Mouse (Mus musculus): ENCODE data around the gene Gm28230. TPM values are rescaled to one million over a fixed set of nuclear protein-coding genes. Genes with fewer than 3 reads are reported as not detected.
A peak's percentile ranks its signal among the peaks of the same experiment; 100 is the strongest.

Gm28230 gene
- total RNA-seq, 1 experiment, result 0.22 TPM

DNA sequence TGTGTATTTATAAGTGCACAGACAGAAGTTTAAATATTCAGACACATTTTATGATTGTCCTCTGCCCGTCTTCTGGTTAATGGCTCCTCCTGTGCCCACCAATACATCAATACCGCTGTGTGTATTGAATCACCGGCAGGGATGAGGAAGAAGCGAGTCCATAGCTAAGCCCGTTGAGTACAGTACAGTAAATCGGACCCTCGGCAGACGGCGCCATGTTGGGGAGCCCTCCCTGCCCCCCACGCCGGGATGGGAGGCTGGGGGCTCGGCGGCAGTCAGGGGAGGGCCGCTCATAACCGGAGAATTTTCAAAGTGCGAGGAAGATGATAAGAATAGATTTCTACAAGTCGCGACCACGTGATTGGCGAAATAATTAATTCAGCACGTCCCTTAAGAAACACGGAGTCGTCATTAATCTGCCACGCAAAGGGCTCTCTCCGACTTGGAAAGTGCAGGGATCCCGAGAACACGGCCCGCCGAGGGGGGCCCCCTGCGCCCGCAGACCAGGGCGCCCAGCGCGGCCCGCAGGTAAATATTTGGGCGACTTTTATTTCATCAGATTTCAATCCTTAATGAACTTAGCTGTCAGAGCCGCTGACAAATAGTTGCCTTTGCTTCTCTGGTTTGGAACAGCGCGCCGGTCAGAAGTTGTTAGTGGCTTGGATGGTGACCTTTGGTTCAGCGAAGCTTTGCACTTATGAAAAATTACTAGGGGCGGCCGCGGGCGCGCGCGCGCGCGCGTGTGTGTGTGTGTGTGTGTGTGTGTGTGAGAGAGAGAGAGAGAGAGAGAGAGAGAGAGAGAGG is 6.2 kb downstream of the Gm28230 start:
- in situ Hi-C loops (cut with MboI; ENCODE audit: low sequenced_read_pairs in 2 of 2, unreplicated experiment in 2 of 2), result no loop called here
- Histone ChIP-seq H3K36me3 (ENCODE audit: control insufficient read depth, insufficient read depth, low read length, poor library complexity, severe bottlenecking) (no peaks in the 10 kb centered on the region), H3K27ac (ENCODE audit: insufficient read depth, low read depth, low read length, poor library complexity, severe bottlenecking) (no peak overlapping the region), H3K9ac (ENCODE audit: insufficient read depth, low read depth, low read length, poor library complexity, severe bottlenecking) (no peak overlapping the region), H3K9me3 (ENCODE audit: control insufficient read depth, insufficient read depth, low read depth, low read length) (no peaks in the 10 kb centered on the region), H3K4me3 (ENCODE audit: insufficient read depth in 1 of 2, low read depth in 1 of 2, low read length in 2 of 2, poor library complexity in 1 of 2, severe bottlenecking in 1 of 2) (no peak overlapping the region), H3K4me1 (ENCODE audit: control insufficient read depth in 2 of 2, insufficient read depth in 2 of 2, low read length in 2 of 2, poor library complexity in 1 of 2) (no peaks in the 10 kb centered on the region; a peak in 1 of 4 replicates)
- TF ChIP-seq HCFC1 (IDR thresholded peaks at IDR 0.05; ENCODE audit: borderline replicate concordance, insufficient read depth, low read length), result no peak
- TF ChIP-seq ZNF384 (IDR thresholded peaks at IDR 0.05; ENCODE audit: low read depth, low read length), result no peak
- TF ChIP-seq MAFK (IDR thresholded peaks at IDR 0.05; ENCODE audit: insufficient read depth, low read depth, low read length), result no peak
- TF ChIP-seq ZC3H11A (IDR thresholded peaks at IDR 0.05; ENCODE audit: borderline replicate concordance, low read depth, low read length), result no peak
- no peak for TF ChIP-seq CHD2 (IDR thresholded peaks at IDR 0.05; ENCODE audit: low read depth, low read length)
- DNase-seq (ENCODE audit: low read depth, low spot score), result no peak

- in situ Hi-C loops (cut with MboI; ENCODE audit: low sequenced_read_pairs in 2 of 2, unreplicated experiment in 2 of 2), result no loop called here
- Histone ChIP-seq H3K9me3 (ENCODE audit: control insufficient read depth, insufficient read depth, low read depth, low read length) (no peaks in the 10 kb centered on the region), H3K9ac (ENCODE audit: insufficient read depth, low read depth, low read length, poor library complexity, severe bottlenecking) (no peak overlapping the region), H3K4me1 (ENCODE audit: control insufficient read depth in 2 of 2, insufficient read depth in 2 of 2, low read length in 2 of 2, poor library complexity in 1 of 2) (no peaks in the 10 kb centered on the region; a peak in 1 of 4 replicates), H3K36me3 (ENCODE audit: control insufficient read depth, insufficient read depth, low read length, poor library complexity, severe bottlenecking) (no peaks in the 10 kb centered on the region), H3K4me3 (ENCODE audit: insufficient read depth in 1 of 2, low read depth in 1 of 2, low read length in 2 of 2, poor library complexity in 1 of 2, severe bottlenecking in 1 of 2) (no peak overlapping the region), H3K27ac (ENCODE audit: insufficient read depth, low read depth, low read length, poor library complexity, severe bottlenecking) (no peak overlapping the region)
- no peak for TF ChIP-seq CHD2 (IDR thresholded peaks at IDR 0.05; ENCODE audit: low read depth, low read length)
- TF ChIP-seq MAFK (IDR thresholded peaks at IDR 0.05; ENCODE audit: insufficient read depth, low read depth, low read length), result no peak
- peak; percentile 78 for TF ChIP-seq ZNF384 (IDR thresholded peaks at IDR 0.05; ENCODE audit: low read depth, low read length)
- no peak for DNase-seq (ENCODE audit: low read depth, low spot score)
These were observed 6.8 kb downstream of the Gm28230 start for GRCm38 (mm10) chr2:74733317-74733661.

DNA sequence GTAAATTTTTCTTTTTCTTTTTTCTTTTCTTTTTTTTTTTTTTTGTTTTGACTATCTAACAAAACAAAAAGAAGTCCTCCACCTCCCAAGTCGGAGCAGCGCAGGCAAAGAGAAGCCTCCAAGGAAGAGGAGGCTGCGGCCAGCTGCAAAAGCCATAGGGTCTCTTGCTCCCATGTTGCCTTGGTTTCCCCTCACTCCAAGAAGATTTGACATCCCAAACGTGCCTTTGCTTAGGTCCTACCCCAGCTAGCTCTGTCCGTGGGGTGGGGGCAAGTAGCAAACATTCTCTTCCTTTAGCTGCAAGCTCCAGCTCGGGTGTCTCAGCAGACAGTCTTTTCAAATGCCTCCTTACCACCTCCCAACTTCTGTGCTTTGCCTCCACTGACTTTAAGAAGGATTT is 7.2 kb downstream of the Gm28230 start:
- no peak overlapping the region for H3K9ac ChIP-seq (ENCODE audit: insufficient read depth, low read depth, low read length, poor library complexity, severe bottlenecking)
- DNase-seq (ENCODE audit: low read depth, low spot score), result no peak
- no peak overlapping the region for H3K27ac ChIP-seq (ENCODE audit: insufficient read depth, low read depth, low read length, poor library complexity, severe bottlenecking)
- no peaks in the 10 kb centered on the region for H3K36me3 ChIP-seq (ENCODE audit: control insufficient read depth, insufficient read depth, low read length, poor library complexity, severe bottlenecking)
- in situ Hi-C loops (cut with MboI; ENCODE audit: low sequenced_read_pairs in 2 of 2, unreplicated experiment in 2 of 2), result no loop called here
- H3K4me3 ChIP-seq (ENCODE audit: insufficient read depth in 1 of 2, low read depth in 1 of 2, low read length in 2 of 2, poor library complexity in 1 of 2, severe bottlenecking in 1 of 2), result no peak overlapping the region
- no peaks in the 10 kb centered on the region for H3K9me3 ChIP-seq (ENCODE audit: control insufficient read depth, insufficient read depth, low read depth, low read length)
- peaks cover 0 to 2% of the 10 kb centered on the region in 2 experiments; a peak in 1 of 4 replicates for H3K4me1 ChIP-seq (ENCODE audit: control insufficient read depth in 2 of 2, insufficient read depth in 2 of 2, low read length in 2 of 2, poor library complexity in 1 of 2)
- TF ChIP-seq ZNF384 (IDR thresholded peaks at IDR 0.05; ENCODE audit: low read depth, low read length), result no peak
- TF ChIP-seq MAFK (IDR thresholded peaks at IDR 0.05; ENCODE audit: insufficient read depth, low read depth, low read length), result no peak
- TF ChIP-seq CHD2 (IDR thresholded peaks at IDR 0.05; ENCODE audit: low read depth, low read length), result no peak
- no peak for TF ChIP-seq HCFC1 (IDR thresholded peaks at IDR 0.05; ENCODE audit: borderline replicate concordance, insufficient read depth, low read length)
- no peak for TF ChIP-seq ZC3H11A (IDR thresholded peaks at IDR 0.05; ENCODE audit: borderline replicate concordance, low read depth, low read length)

GRCm38 (mm10) chr2:74734451-74734850 is 7.9 kb downstream of the Gm28230 start:
- Histone ChIP-seq H3K27ac (ENCODE audit: insufficient read depth, low read depth, low read length, poor library complexity, severe bottlenecking) (no peak overlapping the region), H3K36me3 (ENCODE audit: control insufficient read depth, insufficient read depth, low read length, poor library complexity, severe bottlenecking) (no peaks in the 10 kb centered on the region), H3K9me3 (ENCODE audit: control insufficient read depth, insufficient read depth, low read depth, low read length) (no peaks in the 10 kb centered on the region), H3K4me1 (ENCODE audit: control insufficient read depth in 2 of 2, insufficient read depth in 2 of 2, low read length in 2 of 2, poor library complexity in 1 of 2) (peaks cover 0 to 2% of the 10 kb centered on the region in 2 experiments; a peak in 1 of 4 replicates), H3K4me3 (ENCODE audit: insufficient read depth in 1 of 2, low read depth in 1 of 2, low read length in 2 of 2, poor library complexity in 1 of 2, severe bottlenecking in 1 of 2) (no peak overlapping the region), H3K9ac (ENCODE audit: insufficient read depth, low read depth, low read length, poor library complexity, severe bottlenecking) (no peak overlapping the region)
- DNase-seq (ENCODE audit: low read depth, low spot score), result no peak
- TF ChIP-seq HCFC1 (IDR thresholded peaks at IDR 0.05; ENCODE audit: borderline replicate concordance, insufficient read depth, low read length) (no peak), MAFK (IDR thresholded peaks at IDR 0.05; ENCODE audit: insufficient read depth, low read depth, low read length) (no peak), CHD2 (IDR thresholded peaks at IDR 0.05; ENCODE audit: low read depth, low read length) (no peak)
- in situ Hi-C loops (cut with MboI; ENCODE audit: low sequenced_read_pairs in 2 of 2, unreplicated experiment in 2 of 2), result no loop called here

Data from ES-E14 (cell line).